In the genomic region with DNA sequence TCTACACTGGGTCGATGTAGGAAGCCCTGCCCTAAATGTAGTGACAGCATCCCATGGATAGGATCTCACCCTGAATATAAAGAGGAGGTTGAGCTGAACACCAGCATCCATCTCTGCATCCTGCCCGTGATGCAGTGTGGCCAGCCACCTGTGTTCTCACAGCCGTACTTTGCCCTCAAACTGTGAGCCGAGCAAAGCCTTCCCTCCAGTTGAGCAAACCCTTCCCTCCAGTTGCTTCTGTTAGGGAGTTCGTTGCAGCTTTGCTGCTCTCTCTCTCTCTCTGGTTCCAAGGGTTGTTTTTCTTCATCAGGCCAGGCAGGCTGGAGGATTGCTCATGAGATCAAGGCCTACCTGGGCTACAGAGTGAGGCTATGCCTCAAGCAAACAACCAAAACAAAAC, we compare ENCODE assay signal across 22 mouse cellular contexts. TPM values are rescaled to one million over a fixed set of nuclear protein-coding genes. Genes with fewer than 3 reads are reported as not detected.
"Had no signal": no experiment of that assay in that cellular context is flagged by ENCODE, and none has a peak within 500 bp of the region (broad histone marks: within the 10 kb centered on the region; RNA-seq: fewer than 3 reads in every experiment).

No protein-coding gene starts in this region.

- H3K4me2 ChIP-seq: heart, embryonic 12.5 days; hindbrain, embryonic 12.5 days; hindbrain, embryonic 14.5 days; kidney, embryonic 15.5 days; limb, embryonic 13.5 days; limb, embryonic 15.5 days; liver, embryonic 11.5 days; liver, embryonic 13.5 days had no signal

- H3K36me3 ChIP-seq: heart, embryonic 10.5 days; heart, embryonic 12.5 days; hindbrain, embryonic 10.5 days; hindbrain, embryonic 12.5 days; kidney, embryonic 15.5 days; limb, embryonic 13.5 days; limb, embryonic 15.5 days; liver, embryonic 13.5 days had no signal

- H3K4me1 ChIP-seq: liver, embryonic 13.5 days had no signal

- H3K27me3 ChIP-seq: kidney, embryonic 15.5 days had no signal

- ATAC-seq: hindbrain, embryonic 16.5 days; inflammation-experienced regulatory T-cells, adult 6 months had no signal

- DNase-seq: gastrocnemius, postnatal 14 days; gastrocnemius, postnatal 36 days; heart, adult 2 months; heart, postnatal 10 days; heart, postnatal 4 days; kidney, postnatal 14 days; layer of hippocampus, adult 9-11 months; layer of hippocampus, postnatal 36 days; left cerebral cortex, postnatal 4 days; liver, embryonic 13.5 days had no signal

- H3K9ac ChIP-seq: heart, embryonic 12.5 days; hindbrain, embryonic 12.5 days; hindbrain, embryonic 14.5 days; kidney, embryonic 15.5 days; limb, embryonic 13.5 days; limb, embryonic 15.5 days; liver, embryonic 13.5 days had no signal

- H3K4me3 ChIP-seq: heart, adult 2 months; heart, embryonic 10.5 days; heart, embryonic 12.5 days; hindbrain, embryonic 10.5 days; hindbrain, embryonic 12.5 days; kidney, embryonic 15.5 days; limb, embryonic 13.5 days; limb, embryonic 15.5 days; liver, embryonic 13.5 days had no signal

- H3K27ac ChIP-seq: heart, adult 2 months; heart, embryonic 10.5 days; hindbrain, embryonic 10.5 days; hindbrain, embryonic 12.5 days; hindbrain, embryonic 14.5 days; kidney, embryonic 15.5 days; kidney, postnatal 0 days; limb, embryonic 13.5 days; limb, embryonic 15.5 days; liver, embryonic 13.5 days had no signal

- H3K9me3 ChIP-seq: heart, embryonic 10.5 days; heart, embryonic 12.5 days; hindbrain, embryonic 10.5 days; hindbrain, embryonic 12.5 days; kidney, embryonic 15.5 days; limb, embryonic 13.5 days; limb, embryonic 15.5 days; liver, embryonic 13.5 days had no signal

RNA-seq across cellular contexts. Expression of gene Mall, which starts 5.2 kb away (rescaled TPM):
- polyA plus RNA-seq: inflammation-experienced regulatory T-cells, adult 6 months had no signal
